17 mouse cellular contexts compared by ENCODE assay signal in genomic region chr8:64735161-64735560, GRCm38 (mm10). TPM values are rescaled to one million over a fixed set of nuclear protein-coding genes. Genes with fewer than 3 reads are reported as not detected.
DNase-seq lines count a peak whose midpoint lies in the region; ATAC-seq and TF ChIP-seq lines count a peak whose summit lies in the region.
"Had no signal": no experiment of that assay in that cellular context is flagged by ENCODE, and none has a peak within 500 bp of the region (broad histone marks: within the 10 kb centered on the region; RNA-seq: fewer than 3 reads in every experiment).

No protein-coding gene starts in this region.

- no peak overlapping the region for H3K4me3 ChIP-seq in liver, adult 2 months (ENCODE audit: insufficient read depth, low read depth, low read length)
- H3K4me3 ChIP-seq in liver, postnatal 0 days (ENCODE audit: low read depth, low read length): no peak overlapping the region
- H3K4me3 ChIP-seq in limb, embryonic 10.5 days: no peak overlapping the region
- H3K4me3 ChIP-seq: embryonic facial prominence, embryonic 13.5 days; forebrain, embryonic 12.5 days; intestine, embryonic 15.5 days; limb, embryonic 13.5 days; lung, embryonic 15.5 days had no signal

- H3K9me3 ChIP-seq in liver, postnatal 0 days (ENCODE audit: low read length): no peaks in the 10 kb centered on the region
- no peaks in the 10 kb centered on the region for H3K9me3 ChIP-seq in limb, embryonic 10.5 days (replicated peaks)
- H3K9me3 ChIP-seq: embryonic facial prominence, embryonic 13.5 days; forebrain, embryonic 12.5 days; intestine, embryonic 15.5 days; limb, embryonic 13.5 days; lung, embryonic 15.5 days had no signal

- no peak overlapping the region for H3K4me2 ChIP-seq in liver, postnatal 0 days (ENCODE audit: low read depth, low read length)
- H3K4me2 ChIP-seq: embryonic facial prominence, embryonic 13.5 days; forebrain, embryonic 12.5 days; intestine, embryonic 15.5 days; limb, embryonic 13.5 days; lung, embryonic 15.5 days had no signal

- H3K9ac ChIP-seq in liver, adult 2 months (ENCODE audit: low read depth, low read length): no peak overlapping the region
- no peak overlapping the region for H3K9ac ChIP-seq in liver, postnatal 0 days (replicated peaks)
- H3K9ac ChIP-seq: embryonic facial prominence, embryonic 13.5 days; forebrain, embryonic 12.5 days; intestine, embryonic 15.5 days; limb, embryonic 13.5 days; lung, embryonic 15.5 days had no signal

- H3K27ac ChIP-seq in liver, adult 2 months (replicated peaks; ENCODE audit: insufficient read depth, low read depth, low read length): peak overlapping the region; percentile 56
- no peak overlapping the region for H3K27ac ChIP-seq in liver, postnatal 0 days (ENCODE audit: low read depth)
- H3K27ac ChIP-seq in limb, embryonic 10.5 days: peak overlapping the region; percentile 54; the same call in 1 of the 2 replicates
- H3K27ac ChIP-seq: embryonic facial prominence, embryonic 13.5 days; intestine, embryonic 15.5 days; kidney, postnatal 0 days; limb, embryonic 13.5 days; lung, embryonic 15.5 days had no signal

- 28% methylated on average over 8 of the region's 8 CpGs for WGBS in liver, adult 2 months
- WGBS in liver, postnatal 0 days (ENCODE audit: insufficient replicate concordance): 57% methylated on average over 8 of the region's 8 CpGs
- WGBS in limb, embryonic 10.5 days: 92% methylated on average over 8 of the region's 8 CpGs

- no peak for TF ChIP-seq EP300 in liver, postnatal 0 days (IDR thresholded peaks at IDR 0.05; ENCODE audit: low read depth)

- peak; percentile 51 for DNase-seq in adrenal gland, adult 2 months
- DNase-seq in adrenal gland, postnatal 25 days: no peak
- peak; percentile 74 for DNase-seq in liver, adult 2 months (ENCODE audit: extremely low read depth, low read depth, low spot score)
- no peak for DNase-seq in liver, postnatal 0 days
- DNase-seq in adrenal gland, adult 8-10 months: peak; percentile 42
- no peak for DNase-seq in limb, embryonic 10.5 days (ENCODE audit: low spot score)
- no peak for DNase-seq in frontal cortex, postnatal 25 days (ENCODE audit: low spot score in 2 of 2)
- DNase-seq in heart, adult 18-20 months: no peak
- DNase-seq: cerebellum, postnatal 36 days; right cerebral cortex, postnatal 25 days had no signal

- peaks cover 8% of the 10 kb centered on the region for H3K36me3 ChIP-seq in liver, adult 2 months (ENCODE audit: control insufficient read depth, insufficient read depth, low read length)
- H3K36me3 ChIP-seq in liver, postnatal 0 days (replicated peaks; ENCODE audit: insufficient read depth, low read length): peaks cover 7% of the 10 kb centered on the region; the same call in 1 of the 2 replicates
- peaks cover 11% of the 10 kb centered on the region for H3K36me3 ChIP-seq in limb, embryonic 10.5 days
- H3K36me3 ChIP-seq: intestine, embryonic 15.5 days had no signal

- no peak for TF ChIP-seq CTCF in liver, adult 2 months (IDR thresholded peaks at IDR 0.05; ENCODE audit: low read depth, low read length)
- no peak for TF ChIP-seq CTCF in liver, postnatal 0 days (IDR thresholded peaks at IDR 0.05; ENCODE audit: low read depth)

- no peaks in the 10 kb centered on the region for H3K27me3 ChIP-seq in liver, adult 2 months (ENCODE audit: control insufficient read depth, insufficient read depth, low read length)
- H3K27me3 ChIP-seq in liver, postnatal 0 days (ENCODE audit: insufficient read depth, low read length): no peaks in the 10 kb centered on the region
- no peaks in the 10 kb centered on the region for H3K27me3 ChIP-seq in limb, embryonic 10.5 days (ENCODE audit: low read depth, poor library complexity, severe bottlenecking)
- H3K27me3 ChIP-seq: embryonic facial prominence, embryonic 13.5 days; forebrain, embryonic 12.5 days; intestine, embryonic 15.5 days; limb, embryonic 13.5 days; lung, embryonic 15.5 days had no signal

- H3K4me1 ChIP-seq in liver, adult 2 months (ENCODE audit: control insufficient read depth, insufficient read depth, low read length): peaks cover 21% of the 10 kb centered on the region
- H3K4me1 ChIP-seq in liver, postnatal 0 days (ENCODE audit: insufficient read depth): peaks cover 9% of the 10 kb centered on the region; the same call in 1 of the 2 replicates
- H3K4me1 ChIP-seq in limb, embryonic 10.5 days: peaks cover 11% of the 10 kb centered on the region; the same call in 1 of the 2 replicates

- H3K79me2 ChIP-seq in liver, adult 2 months (ENCODE audit: control insufficient read depth, insufficient read depth, low read length): peaks cover 5% of the 10 kb centered on the region; the same call in 1 of the 2 replicates

- no peak for ATAC-seq in liver, postnatal 0 days
- ATAC-seq: intestine, embryonic 15.5 days had no signal

- TF ChIP-seq POLR2A in liver, adult 2 months (IDR thresholded peaks at IDR 0.05; ENCODE audit: extremely low read depth, insufficient read depth, low read length): no peak

RNA-seq across cellular contexts. Expression of gene Msmo1, which starts 1.6 kb away (rescaled TPM):
- 100 to 1,000 TPM; 213 to 344 TPM for total RNA-seq in adrenal gland, adult 2 months (2021)
- polyA plus RNA-seq in adrenal gland, adult 2 months (2012; rRNA removed): 19.4 and 34.0 TPM in 2 replicates
- 398 and 532 TPM in 2 replicates for total RNA-seq in adrenal gland, postnatal 25 days (2021)
- 262 and 352 TPM in 2 replicates for total RNA-seq in liver, adult 2 months (2014; rRNA removed)
- polyA plus RNA-seq in liver, adult 2 months (2012; rRNA removed): 84.3 and 87.0 TPM in 2 replicates
- 49.9 and 58.4 TPM in 2 replicates for polyA plus RNA-seq in liver, postnatal 0 days (2015; fragmentation: Nextera tagmentation; extraction: Ambion mirVana)
- 100 to 1,000 TPM; 191 to 284 (median 277) TPM for total RNA-seq in adrenal gland, adult 8-10 months (2022)
- 141 and 150 TPM in 2 replicates for polyA plus RNA-seq in limb, embryonic 10.5 days (2016; fragmentation: Nextera tagmentation; extraction: Ambion mirVana)
- 1 to 10 TPM; 7.9 TPM for total RNA-seq in heart, adult 18-20 months (2021)

RNA-seq across cellular contexts. Expression of gene Cpe, which starts 42.3 kb away (rescaled TPM):
- total RNA-seq in adrenal gland, adult 2 months (2021): 1,000 to 10,000 TPM in 1 of 2 experiments, 100 to 1,000 TPM in 1; 895 to 1,063 TPM
- polyA plus RNA-seq in adrenal gland, adult 2 months (2012; rRNA removed): 299 and 315 TPM in 2 replicates
- total RNA-seq in adrenal gland, postnatal 25 days (2021): 645 and 671 TPM in 2 replicates
- total RNA-seq in liver, adult 2 months (2014; rRNA removed): 1.0 and 1.7 TPM in 2 replicates
- polyA plus RNA-seq in liver, adult 2 months (2012; rRNA removed): 0.25 and 0.28 TPM in 2 replicates
- 4.7 and 5.8 TPM in 2 replicates for polyA plus RNA-seq in liver, postnatal 0 days (2015; fragmentation: Nextera tagmentation; extraction: Ambion mirVana)
- 1,000 to 10,000 TPM in 2 of 4 experiments, 100 to 1,000 TPM in 2; 953 to 1,190 (median 1,047) TPM for total RNA-seq in adrenal gland, adult 8-10 months (2022)
- 53.3 and 76.0 TPM in 2 replicates for polyA plus RNA-seq in limb, embryonic 10.5 days (2016; fragmentation: Nextera tagmentation; extraction: Ambion mirVana)
- 100 to 1,000 TPM; 259 to 260 TPM for total RNA-seq in heart, adult 18-20 months (2021)
- total RNA-seq: granulocyte monocyte progenitor cell, adult 5-6 weeks had no signal

Comparison
In these comparisons a context has a peak if more than half of its experiments do, and no peak if none do; other contexts are left out.
1. DNase-seq: peak in adrenal gland, adult 2 months (single experiment), liver, adult 2 months (single experiment) and adrenal gland, adult 8-10 months (single experiment); none in adrenal gland, postnatal 25 days (single experiment), liver, postnatal 0 days (single experiment), limb, embryonic 10.5 days (single experiment), frontal cortex, postnatal 25 days (0 of 2) and heart, adult 18-20 months (0 of 2).
2. RNA of gene Msmo1, which starts 1.6 kb away (total RNA-seq): 398 to 532 TPM in adrenal gland, postnatal 25 days, 262 to 352 TPM in liver, adult 2 months, 213 to 344 TPM in adrenal gland, adult 2 months and 191 to 284 TPM in adrenal gland, adult 8-10 months; 7.9 TPM in heart, adult 18-20 months; every median in the first group is over 10 times any median in the second.
3. RNA of gene Cpe, which starts 42.3 kb away (total RNA-seq): 953 to 1,190 TPM in adrenal gland, adult 8-10 months, 895 to 1,063 TPM in adrenal gland, adult 2 months, 645 to 671 TPM in adrenal gland, postnatal 25 days and 259 to 260 TPM in heart, adult 18-20 months; 1.0 to 1.7 TPM in liver, adult 2 months; every median in the first group is over 10 times any median in the second.